ENCODE assay signal across 8 mouse cellular contexts in the genomic region with DNA sequence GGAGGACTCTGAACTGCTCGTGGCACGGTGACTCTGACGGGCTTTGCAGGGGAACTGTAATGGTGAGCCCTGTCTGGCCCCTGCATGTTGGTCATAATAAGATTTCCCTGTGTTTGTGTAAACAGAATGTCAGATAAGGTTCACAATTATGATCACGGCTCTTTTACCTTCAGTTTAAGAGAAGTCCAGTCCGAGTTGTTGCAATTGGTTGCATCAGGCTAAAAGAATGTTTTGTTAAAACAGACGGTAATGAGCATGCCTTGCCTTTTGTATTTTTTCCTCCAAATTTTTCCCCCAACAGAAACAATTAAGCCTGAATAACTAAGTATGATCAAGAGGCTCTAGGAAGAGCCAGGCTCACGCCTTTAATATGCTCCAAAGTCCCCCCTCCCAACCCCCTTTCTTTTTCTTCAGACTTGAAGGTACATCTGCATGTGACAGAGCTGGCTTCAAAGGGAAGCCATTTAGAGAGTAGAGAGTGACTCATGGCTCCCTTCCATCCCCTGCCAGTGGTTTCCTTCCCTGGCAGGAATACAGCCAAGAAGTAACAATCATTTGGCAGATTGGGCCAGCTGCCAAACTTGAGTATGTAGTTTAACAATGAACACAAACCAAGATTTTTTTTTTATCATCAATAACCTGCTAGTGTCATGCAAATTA.
DNase-seq lines count a peak whose midpoint lies in the region; ATAC-seq lines count a peak whose summit lies in the region.

No protein-coding gene starts in this region.

- H3K36me3 ChIP-seq in forebrain, embryonic 16.5 days (ENCODE audit: control insufficient read depth, insufficient read depth) = no peaks in the 10 kb centered on the region

- ATAC-seq in forebrain, embryonic 16.5 days = peak; percentile 87
- no peak for ATAC-seq in activated CD4-positive, CD25-positive, alpha-beta regulatory T cell, adult 4 months

- peaks cover 3% of the 10 kb centered on the region; the same call in 1 of the 2 replicates for H3K27me3 ChIP-seq in forebrain, embryonic 16.5 days (replicated peaks; ENCODE audit: control insufficient read depth, insufficient read depth, low read length)

- DNase-seq in left cerebral cortex, postnatal 10 days (ENCODE audit: extremely low spot score in 1 of 2, low spot score in 2 of 2) = peak; percentile 26 to 50
- DNase-seq in left cerebral cortex, adult 9 months (ENCODE audit: low spot score in 2 of 2) = no peak
- peak; percentile 84 for DNase-seq in adipocyte (ENCODE audit: low spot score)
- peak; percentile 42 to 60 for DNase-seq in lung, postnatal 4 days
- DNase-seq in cerebellum, adult 11 months = no peak
- DNase-seq in layer of hippocampus, adult 11-12 months (ENCODE audit: low spot score) = no peak

- no peak overlapping the region for H3K9ac ChIP-seq in forebrain, embryonic 16.5 days (replicated peaks; ENCODE audit: low read depth, low read length)

- intact Hi-C loops in left cerebral cortex, postnatal 10 days (cut with DNase I) = no loop called here

- H3K4me1 ChIP-seq in forebrain, embryonic 16.5 days (replicated peaks; ENCODE audit: control insufficient read depth, insufficient read depth, low read length) = 0 out of 2 replicates have a peak, but pooled peaks cover 4% of the 10 kb centered on the region

- 6% methylated on average over 7 of the region's 7 CpGs for WGBS in forebrain, embryonic 16.5 days

- H3K27ac ChIP-seq in forebrain, embryonic 16.5 days (ENCODE audit: low read length) = no peak overlapping the region

- H3K9me3 ChIP-seq in forebrain, embryonic 16.5 days (ENCODE audit: control insufficient read depth, low read length) = no peaks in the 10 kb centered on the region

- H3K4me2 ChIP-seq in forebrain, embryonic 16.5 days (ENCODE audit: low read length) = no peak overlapping the region

- H3K4me3 ChIP-seq in forebrain, embryonic 16.5 days (replicated peaks; ENCODE audit: low read length) = no peak overlapping the region

Comparison
In these comparisons a context has a peak if more than half of its experiments do, and no peak if none do; other contexts are left out.
1. DNase-seq: peak in left cerebral cortex, postnatal 10 days (2 of 2), adipocyte (single experiment) and lung, postnatal 4 days (2 of 2); none in left cerebral cortex, adult 9 months (0 of 2), cerebellum, adult 11 months (single experiment) and layer of hippocampus, adult 11-12 months (single experiment).